Mouse (Mus musculus) liver, embryonic 16.5 days (tissue): ENCODE measurements at regions not wholly inside any gene's neighbourhood (a gene's known extent, or its start where the extent isn't known, plus 50 kb on each side); places are given as distances from the start of the nearest gene placed in this dataset.

Experiments
- ATAC-seq: fragments of 200-750 bp; cut with Nextera tagmentation; 2 replicates; pipeline ENCODE4 v1.8.0; 2017; ENCODE audit warnings: low read depth, mild to moderate bottlenecking, moderate number of reproducible peaks, moderate library complexity
- H3K27ac ChIP-seq: fragments of 300-500 bp; sonication (generic); 2 replicates; pipeline ENCODE4 v1.5.1; 2014; ENCODE audit warnings: mild to moderate bottlenecking, low read length
- H3K27me3 ChIP-seq: fragments of 300-500 bp; sonication (generic); 2 replicates; pipeline ENCODE4 v1.6.1; 2014; ENCODE audit warnings: low read depth, low read length, mixed read lengths; ENCODE audit not compliant: control insufficient read depth, insufficient read depth
- H3K36me3 ChIP-seq: fragments of 300-500 bp; sonication (generic); 2 replicates; pipeline ENCODE4 v1.6.1; 2014; ENCODE audit warnings: mild to moderate bottlenecking; ENCODE audit not compliant: control insufficient read depth, insufficient read depth
- H3K4me1 ChIP-seq: fragments of 300-500 bp; sonication (generic); 2 replicates; pipeline ENCODE4 v1.6.1; 2014; ENCODE audit warnings: low read depth, low read length, mixed read lengths; ENCODE audit not compliant: control insufficient read depth
- H3K4me2 ChIP-seq: fragments of 300-500 bp; sonication (generic); 2 replicates; pipeline ENCODE4 v1.6.1; 2014; ENCODE audit warnings: low read depth, low read length, mixed read lengths
- H3K4me3 ChIP-seq: fragments of 300-500 bp; sonication (generic); 2 replicates; pipeline ENCODE4 v1.5.1; 2014; ENCODE audit warnings: low read depth, mild to moderate bottlenecking, low read length
- H3K9ac ChIP-seq: fragments of 300-500 bp; sonication (generic); 2 replicates; pipeline ENCODE4 v1.6.1; 2014; ENCODE audit warnings: low read depth, low read length
- H3K9me3 ChIP-seq: fragments of 300-500 bp; sonication (generic); replicated peaks from 2 replicates; pipeline ENCODE4 v1.6.1; 2016; ENCODE audit warnings: low read length; ENCODE audit not compliant: control insufficient read depth
- WGBS: fragments of 180-500 bp; shearing (Covaris S2); extraction: QIAGEN DNeasy Blood & Tissue Kit; methylation state at CpG from one replicate; pipeline ENCODE4 v1.1.7; 2014; ENCODE audit not compliant: insufficient replicate concordance; 5-methylcytosine and 5-hydroxymethylcytosine counted together

GRCm38 (mm10) chr6:127362966-127363752, 83.5 kb upstream of the Parp11 start:
- H3K4me1 ChIP-seq: peaks cover 5% of the 10 kb centered on the region
- H3K9me3 ChIP-seq: no peaks in the 10 kb centered on the region
- no peaks in the 10 kb centered on the region; the same call in 1 of the 2 replicates for H3K27me3 ChIP-seq
- H3K4me3 ChIP-seq: no peak overlapping the region
- no peak overlapping the region for H3K4me2 ChIP-seq
- H3K36me3 ChIP-seq: no peaks in the 10 kb centered on the region
- no peak for ATAC-seq
- WGBS: 55% methylated on average over 8 of the region's 8 CpGs
- H3K9ac ChIP-seq: no peak overlapping the region
- H3K27ac ChIP-seq: no peak overlapping the region

GRCm38 (mm10) chr6:127363871-127364590, 82.6 kb upstream of the Parp11 start:
- no peak overlapping the region for H3K4me2 ChIP-seq
- peaks cover 1% of the 10 kb centered on the region for H3K4me1 ChIP-seq
- H3K27ac ChIP-seq: no peak overlapping the region
- H3K4me3 ChIP-seq: no peak overlapping the region
- no peak overlapping the region for H3K9ac ChIP-seq
- ATAC-seq: no peak
- no peaks in the 10 kb centered on the region; the same call in 1 of the 2 replicates for H3K27me3 ChIP-seq
- no peaks in the 10 kb centered on the region for H3K36me3 ChIP-seq
- no peaks in the 10 kb centered on the region for H3K9me3 ChIP-seq
- WGBS: 40% methylated on average over 7 of the region's 7 CpGs

DNA sequence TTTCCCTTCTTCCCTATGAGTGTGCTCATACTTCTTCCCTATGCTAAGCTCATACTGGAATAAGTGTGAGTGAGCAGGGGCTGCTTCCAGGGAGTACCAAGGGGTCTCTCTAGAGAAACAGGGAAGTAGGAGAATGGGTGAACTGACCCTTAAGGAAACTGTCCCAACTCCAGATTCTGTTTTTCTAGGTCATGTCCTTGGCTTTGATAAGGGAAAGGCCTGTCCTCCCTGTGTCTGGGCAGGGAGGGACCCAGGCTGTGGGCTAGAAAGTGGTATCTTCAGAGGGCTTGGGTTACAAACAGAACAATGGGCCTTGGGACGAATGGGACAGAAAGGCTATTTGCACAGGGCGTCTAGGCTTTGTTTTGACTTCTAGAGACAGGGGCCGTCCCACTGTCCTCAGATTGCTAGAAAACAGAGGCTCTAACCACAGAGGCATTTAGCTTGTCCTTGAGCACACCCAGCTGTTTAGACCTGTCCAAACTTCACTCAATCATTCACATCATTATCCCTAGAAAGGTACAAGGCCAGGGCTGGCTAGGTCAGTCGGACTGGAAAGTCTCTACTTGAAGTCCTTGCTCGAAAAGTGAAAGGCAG, 82.0 kb upstream of the Parp11 start:
- H3K9ac ChIP-seq: no peak overlapping the region
- H3K9me3 ChIP-seq: no peaks in the 10 kb centered on the region
- no peaks in the 10 kb centered on the region for H3K4me1 ChIP-seq
- H3K27me3 ChIP-seq: no peaks in the 10 kb centered on the region; the same call in 1 of the 2 replicates
- ATAC-seq: no peak
- no peaks in the 10 kb centered on the region for H3K36me3 ChIP-seq
- H3K4me2 ChIP-seq: no peak overlapping the region
- no peak overlapping the region for H3K27ac ChIP-seq
- no peak overlapping the region for H3K4me3 ChIP-seq
- 46% methylated on average over 5 of the region's 5 CpGs for WGBS

DNA sequence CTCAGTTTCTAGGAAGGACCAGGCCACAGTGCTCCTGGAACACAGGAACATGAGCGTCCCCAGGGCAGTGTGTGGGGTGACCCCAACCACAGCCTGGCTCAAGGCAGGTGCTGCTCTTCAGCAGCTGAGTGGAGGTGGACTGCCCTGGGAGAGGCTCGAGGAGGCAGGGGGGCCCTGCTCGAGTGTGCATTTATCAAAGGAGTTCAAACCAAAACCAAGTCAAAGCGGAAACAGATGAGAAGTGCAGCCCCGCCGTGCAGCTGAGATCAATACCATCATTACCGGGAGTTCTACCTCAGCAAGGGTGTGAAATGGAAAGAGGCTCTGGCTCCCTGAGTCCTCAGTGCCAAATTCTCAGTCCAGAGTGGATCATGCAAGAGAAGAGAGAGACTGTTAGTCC, 81.4 kb upstream of the Parp11 start:
- Histone ChIP-seq H3K27ac (no peak overlapping the region), H3K4me3 (no peak overlapping the region), H3K9me3 (no peaks in the 10 kb centered on the region), H3K27me3 (no peaks in the 10 kb centered on the region; the same call in 1 of the 2 replicates), H3K36me3 (no peaks in the 10 kb centered on the region), H3K4me1 (no peaks in the 10 kb centered on the region), H3K9ac (no peak overlapping the region), H3K4me2 (no peak overlapping the region)
- 36% methylated on average over 7 of the region's 7 CpGs for WGBS
- no peak for ATAC-seq

DNA sequence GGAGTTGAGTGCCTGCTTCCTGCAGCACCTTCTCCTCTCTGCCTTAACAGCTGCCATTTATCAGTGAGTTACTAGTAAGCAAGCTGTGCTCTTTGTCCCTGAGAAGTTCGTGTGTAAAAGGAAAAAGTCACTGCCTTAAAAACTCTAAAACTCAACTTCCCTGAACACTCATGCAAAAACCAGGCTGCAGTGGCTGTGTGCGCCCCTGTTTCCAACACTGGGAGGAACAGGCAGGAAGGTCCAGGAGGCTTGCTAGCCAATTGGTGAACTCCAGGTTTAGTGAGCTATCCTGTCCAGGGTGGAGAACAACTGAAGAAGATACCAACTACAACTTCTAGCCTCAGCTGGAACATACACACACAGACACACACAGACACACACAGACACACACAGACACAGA, 81.0 kb upstream of the Parp11 start:
- H3K4me3 ChIP-seq: no peak overlapping the region
- H3K27ac ChIP-seq: no peak overlapping the region
- no peaks in the 10 kb centered on the region for H3K4me1 ChIP-seq
- H3K27me3 ChIP-seq: no peaks in the 10 kb centered on the region; the same call in 1 of the 2 replicates
- WGBS: 37% methylated on average over 2 of the region's 2 CpGs
- H3K9ac ChIP-seq: no peak overlapping the region
- no peak overlapping the region for H3K4me2 ChIP-seq
- H3K9me3 ChIP-seq: no peaks in the 10 kb centered on the region
- ATAC-seq: no peak
- H3K36me3 ChIP-seq: no peaks in the 10 kb centered on the region

GRCm38 (mm10) chr6:127373052-127373451, 73.6 kb upstream of the Parp11 start:
- Histone ChIP-seq H3K27ac (no peak overlapping the region), H3K27me3 (no peaks in the 10 kb centered on the region), H3K4me3 (no peak overlapping the region), H3K4me1 (no peaks in the 10 kb centered on the region), H3K4me2 (no peak overlapping the region), H3K9ac (no peak overlapping the region), H3K9me3 (no peaks in the 10 kb centered on the region), H3K36me3 (no peaks in the 10 kb centered on the region)
- no peak for ATAC-seq
- WGBS: 70% methylated on average over 5 of the region's 5 CpGs

GRCm38 (mm10) chr6:127373797-127374463, 72.7 kb upstream of the Parp11 start:
- Histone ChIP-seq H3K4me2 (no peak overlapping the region), H3K36me3 (no peaks in the 10 kb centered on the region), H3K9me3 (no peaks in the 10 kb centered on the region), H3K4me1 (no peaks in the 10 kb centered on the region), H3K27ac (no peak overlapping the region), H3K27me3 (no peaks in the 10 kb centered on the region), H3K9ac (no peak overlapping the region), H3K4me3 (no peak overlapping the region)
- 66% methylated on average over 13 of the region's 13 CpGs for WGBS
- no peak for ATAC-seq

DNA sequence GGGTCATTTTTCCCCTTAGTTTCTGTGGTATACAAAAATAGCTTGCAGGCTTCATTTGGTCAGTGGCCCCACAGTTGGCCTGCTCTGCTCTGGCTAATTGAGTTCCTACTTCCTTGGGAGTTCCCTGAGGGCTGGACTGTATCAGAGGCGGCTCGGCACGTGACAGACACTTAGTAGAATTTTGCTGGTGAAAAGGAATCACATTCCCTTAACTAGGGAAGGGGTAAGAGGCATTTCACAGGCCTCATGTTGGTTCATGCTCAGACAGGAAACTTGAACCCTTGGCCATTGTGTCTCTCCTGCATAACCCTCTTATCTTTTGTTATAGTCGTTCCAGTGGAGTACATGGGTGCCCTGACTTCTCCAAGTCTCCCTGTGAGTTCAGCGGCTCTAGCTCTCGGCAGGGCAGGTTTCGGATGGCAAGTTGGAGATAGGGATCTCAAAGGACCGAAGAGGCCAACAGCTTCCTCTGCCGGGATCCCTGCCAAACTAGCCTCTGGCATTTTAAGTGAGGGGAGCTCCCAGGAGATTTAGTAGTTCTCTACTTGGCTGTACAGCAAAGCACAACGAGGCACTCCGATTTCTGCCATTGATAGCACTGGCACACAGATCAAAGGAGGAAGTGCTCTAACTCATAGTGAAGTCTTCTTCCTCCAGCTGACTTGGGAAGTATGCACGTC, 72.0 kb upstream of the Parp11 start:
- no peak overlapping the region for H3K4me2 ChIP-seq
- H3K9ac ChIP-seq: no peak overlapping the region
- H3K27ac ChIP-seq: no peak overlapping the region
- no peak for ATAC-seq
- no peaks in the 10 kb centered on the region for H3K9me3 ChIP-seq
- no peak overlapping the region for H3K4me3 ChIP-seq
- H3K4me1 ChIP-seq: no peaks in the 10 kb centered on the region
- no peaks in the 10 kb centered on the region for H3K27me3 ChIP-seq
- H3K36me3 ChIP-seq: no peaks in the 10 kb centered on the region
- 33% methylated on average over 12 of the region's 12 CpGs for WGBS
